Mouse (Mus musculus) frontal cortex, adult 2 months (tissue): Measurements from ENCODE around the gene Mcemp1. TPM values are rescaled to one million over a fixed set of nuclear protein-coding genes. Genes with fewer than 3 reads are reported as not detected.

ENCODE experiments used
- DNase-seq, 2 experiments: peaks; one replicate each; pipeline ENCODE4 v3.0.0; 2022; ENCODE audit warnings: low spot score in 1 of 2; ENCODE audit errors: extremely low spot score in 1 of 2
- polyA plus RNA-seq: library from polyadenylated mRNA; depleted of rRNA; stranded (reverse); fragments of >200 nt; gene quantifications from 2 replicates; pipeline ENCODE4 v1.2.3, GENCODE M21; 2012

The Mcemp1 gene
- polyA plus RNA-seq, 1 experiment: 0.24 TPM

DNA sequence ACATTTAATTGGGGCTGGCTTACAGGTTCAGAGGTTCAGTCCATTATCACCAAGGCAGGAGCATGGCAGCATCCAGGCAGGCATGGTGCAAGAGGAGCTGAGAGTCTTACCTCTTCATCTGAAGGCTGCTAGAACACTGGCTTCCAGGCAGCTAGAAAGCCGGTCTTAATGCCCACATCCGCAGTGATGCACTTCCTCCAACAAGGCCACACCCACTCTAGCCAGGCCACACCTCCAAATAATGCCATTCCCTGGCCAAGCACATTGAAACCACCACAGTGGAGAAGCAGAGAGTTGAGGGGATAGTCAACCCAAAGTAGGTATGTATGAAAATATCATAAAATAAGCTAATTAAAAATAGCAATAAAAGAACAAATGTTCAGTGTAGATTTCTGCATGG, 4.8 kb downstream of the Mcemp1 start:
- no peak for DNase-seq

DNA sequence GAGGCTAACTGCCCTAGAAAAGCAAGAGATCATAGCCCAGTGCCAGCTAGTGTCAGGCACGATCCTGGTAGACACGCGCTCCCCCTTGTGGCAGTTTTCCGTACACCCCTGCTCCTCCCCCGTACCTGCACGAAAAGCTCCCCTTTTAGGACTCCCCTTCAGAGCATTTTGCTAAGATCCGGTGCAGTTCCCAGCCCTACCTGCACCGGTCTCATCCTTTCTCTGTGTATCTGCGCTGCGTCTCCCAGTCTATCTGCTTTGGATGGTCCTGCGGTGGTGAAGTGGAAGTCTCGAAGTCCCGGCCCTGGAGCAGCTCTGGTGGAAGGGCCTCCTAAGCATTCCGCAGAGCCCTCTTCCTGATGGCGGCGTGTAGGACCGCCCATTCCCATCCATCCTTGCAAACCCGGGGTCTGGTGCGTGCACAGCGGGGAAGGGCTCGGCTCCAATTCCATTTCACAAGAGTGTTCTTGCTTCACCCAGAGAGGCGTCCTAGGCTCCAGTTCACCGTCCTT, 6.5 kb downstream of the Mcemp1 start, which contains the start of gene Fcor:
Fcor (minus strand) TSS at position 383 of the 512 bp plus-strand sequence.
- peak; percentile 80 to 95 for DNase-seq

DNA sequence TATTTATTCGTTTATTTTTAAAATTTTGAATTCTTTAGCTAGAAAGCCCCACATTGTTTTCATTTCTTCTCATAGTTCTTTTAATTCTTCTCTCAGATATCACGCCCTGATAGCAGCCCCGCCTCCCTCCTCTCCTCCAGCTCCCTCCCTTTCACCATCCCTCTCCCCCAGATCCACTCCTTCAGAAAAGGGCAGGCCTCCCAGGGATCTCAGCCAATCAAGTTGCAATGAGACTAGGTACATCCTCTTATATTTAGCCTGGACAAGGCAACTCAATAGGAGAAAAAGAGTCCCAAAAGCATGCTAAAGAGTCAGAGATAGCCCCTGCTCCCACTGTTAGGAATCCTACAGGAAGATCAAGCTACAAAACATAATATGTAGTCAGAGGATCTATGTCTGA, 9.1 kb downstream of the Mcemp1 start:
- no peak for DNase-seq

DNA sequence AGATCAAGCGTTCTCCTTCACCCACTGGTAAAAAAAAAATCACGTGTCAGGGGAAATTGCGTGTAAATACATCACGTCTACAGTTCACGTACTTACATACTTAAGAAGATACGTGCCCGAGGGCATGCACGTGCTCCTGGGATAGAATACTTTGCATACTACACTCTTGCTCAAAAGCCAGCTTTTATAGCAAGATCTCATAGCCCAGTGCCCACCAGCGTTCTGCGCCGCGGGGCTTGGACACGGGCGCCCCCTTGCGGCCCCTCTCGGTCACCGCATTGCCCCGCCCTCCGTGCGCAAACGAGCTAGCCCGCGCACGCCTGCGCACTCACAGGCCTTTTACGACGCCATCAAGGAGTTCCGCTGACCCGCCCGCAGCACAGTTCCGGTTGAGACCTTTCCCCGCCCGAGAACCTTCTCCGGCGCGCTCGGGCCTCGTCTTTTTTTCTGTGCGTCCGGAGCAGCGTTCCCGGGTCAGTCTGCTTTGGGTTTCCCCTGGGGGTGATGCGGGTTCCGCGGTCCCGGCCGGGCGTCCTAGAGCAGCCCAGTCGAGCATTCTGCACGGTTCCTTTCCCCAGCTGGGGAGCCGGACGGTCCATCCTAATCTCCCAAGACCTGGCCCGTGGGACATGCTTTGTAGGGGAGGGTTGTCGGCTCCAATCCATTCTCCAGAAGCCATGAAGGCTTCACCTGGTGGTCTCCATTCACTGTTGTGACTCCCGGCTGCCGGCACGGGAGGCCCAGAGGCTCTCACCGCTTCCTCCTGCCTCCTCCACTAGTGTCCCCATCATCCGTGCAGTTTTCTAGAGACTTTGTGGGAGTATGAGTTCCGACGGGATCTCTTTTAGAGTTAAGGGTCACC, 10.8 kb downstream of the Mcemp1 start, which contains the start of gene Trappc5:
Trappc5 (plus strand) TSS at position 169 of the 862 bp plus-strand sequence.
- DNase-seq: peak; percentile 86 to 97

DNA sequence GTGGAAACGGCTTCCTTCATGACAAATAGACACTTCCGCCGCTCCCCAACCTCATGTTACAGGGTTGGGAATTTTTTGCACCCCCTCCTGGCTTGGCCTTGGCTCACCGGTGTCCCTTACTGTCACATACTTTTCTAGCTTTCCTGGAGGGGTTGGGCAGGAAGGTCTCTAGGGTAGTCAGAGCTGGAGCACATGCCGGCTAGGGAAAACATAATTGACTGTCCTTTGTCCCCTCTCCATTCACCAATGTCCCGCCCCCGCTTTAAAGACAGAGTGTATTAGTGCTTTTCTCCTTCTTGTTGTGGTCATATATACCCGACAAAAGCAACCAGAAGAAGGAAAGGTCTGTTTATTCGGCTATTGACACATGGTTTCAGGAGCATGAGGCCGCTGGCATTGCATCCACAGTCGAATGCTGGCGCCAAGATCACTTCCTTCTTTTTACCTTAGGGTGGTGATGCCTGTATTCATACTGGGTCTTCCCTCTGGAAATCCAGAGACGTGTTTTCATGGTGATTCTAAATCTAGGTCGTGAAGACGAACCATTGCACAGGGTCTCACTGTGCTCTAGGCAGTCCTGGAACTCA, 11.5 kb downstream of the Mcemp1 start:
- no peak for DNase-seq

DNA sequence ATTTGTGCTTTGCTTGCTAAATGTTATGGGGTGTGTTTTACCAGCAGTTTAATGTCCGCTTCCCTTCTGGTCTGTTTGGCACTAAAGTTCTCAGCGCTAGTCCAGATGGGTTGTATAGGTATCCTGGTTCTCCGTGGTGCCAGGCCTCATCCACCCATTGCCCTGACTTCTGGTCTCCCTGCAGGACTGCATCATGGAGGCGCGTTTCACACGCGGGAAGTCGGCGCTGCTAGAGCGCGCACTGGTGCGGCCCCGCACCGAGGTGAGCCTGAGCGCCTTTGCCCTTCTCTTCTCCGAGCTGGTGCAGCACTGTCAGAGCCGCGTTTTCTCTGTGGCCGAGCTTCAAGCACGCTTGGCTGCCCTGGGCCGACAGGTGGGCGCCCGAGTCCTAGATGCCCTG, 13.3 kb downstream of the Mcemp1 start:
- DNase-seq: no peak

DNA sequence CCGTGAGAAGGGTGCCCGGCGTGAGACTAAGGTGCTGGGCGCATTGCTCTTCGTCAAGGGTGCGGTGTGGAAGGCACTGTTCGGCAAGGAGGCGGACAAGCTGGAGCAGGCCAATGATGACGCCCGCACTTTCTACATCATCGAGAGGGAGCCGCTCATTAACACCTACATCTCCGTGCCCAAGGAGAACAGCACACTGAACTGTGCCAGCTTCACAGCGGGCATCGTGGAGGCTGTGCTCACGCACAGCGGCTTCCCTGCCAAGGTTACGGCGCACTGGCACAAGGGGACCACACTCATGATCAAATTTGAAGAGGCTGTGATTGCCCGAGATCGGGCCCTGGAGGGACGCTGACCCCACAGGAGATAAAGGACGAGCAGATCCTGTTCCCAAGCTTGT, 13.7 kb downstream of the Mcemp1 start:
- no peak for DNase-seq

DNA sequence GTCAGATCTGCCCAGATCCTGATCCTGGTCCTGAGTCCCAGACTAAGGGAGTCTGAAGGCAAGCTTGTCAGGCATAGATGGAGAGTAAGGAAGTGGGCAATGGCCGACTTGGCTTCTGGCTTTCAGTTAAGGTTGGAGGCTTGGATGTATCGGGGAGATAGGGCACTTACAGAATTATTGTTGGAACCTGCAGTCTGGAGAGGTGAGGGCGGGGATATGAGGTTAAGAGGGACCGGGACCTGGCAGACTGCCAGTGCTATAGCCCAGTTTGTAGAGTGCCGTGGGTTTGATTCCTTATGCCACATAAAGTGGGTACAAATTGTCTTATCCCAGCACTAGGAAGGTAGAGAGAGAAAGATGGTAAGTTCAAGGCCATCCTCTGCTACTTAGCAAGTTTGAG, 14.1 kb downstream of the Mcemp1 start:
- DNase-seq: no peak

DNA sequence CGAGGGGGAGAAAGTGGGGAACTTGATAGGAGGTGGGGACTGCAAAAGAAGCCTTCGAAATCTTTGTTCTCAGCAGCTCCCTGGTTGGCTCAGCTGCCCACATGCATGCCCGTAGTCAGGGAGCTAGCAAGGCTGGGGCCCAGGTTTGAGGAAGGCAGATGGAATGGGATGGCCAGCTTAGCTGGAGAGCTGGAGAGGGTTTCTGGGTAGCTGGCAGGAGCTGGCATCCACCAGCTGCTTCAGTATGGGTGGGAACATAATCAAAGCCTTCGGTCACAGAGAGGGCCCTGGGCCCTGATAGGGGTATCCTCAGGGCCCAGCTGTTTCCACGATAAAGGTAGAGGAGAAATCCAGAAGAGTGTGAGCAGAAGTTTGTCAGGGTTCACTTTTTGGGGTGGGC, 16.9 kb downstream of the Mcemp1 start:
- DNase-seq: no peak

DNA sequence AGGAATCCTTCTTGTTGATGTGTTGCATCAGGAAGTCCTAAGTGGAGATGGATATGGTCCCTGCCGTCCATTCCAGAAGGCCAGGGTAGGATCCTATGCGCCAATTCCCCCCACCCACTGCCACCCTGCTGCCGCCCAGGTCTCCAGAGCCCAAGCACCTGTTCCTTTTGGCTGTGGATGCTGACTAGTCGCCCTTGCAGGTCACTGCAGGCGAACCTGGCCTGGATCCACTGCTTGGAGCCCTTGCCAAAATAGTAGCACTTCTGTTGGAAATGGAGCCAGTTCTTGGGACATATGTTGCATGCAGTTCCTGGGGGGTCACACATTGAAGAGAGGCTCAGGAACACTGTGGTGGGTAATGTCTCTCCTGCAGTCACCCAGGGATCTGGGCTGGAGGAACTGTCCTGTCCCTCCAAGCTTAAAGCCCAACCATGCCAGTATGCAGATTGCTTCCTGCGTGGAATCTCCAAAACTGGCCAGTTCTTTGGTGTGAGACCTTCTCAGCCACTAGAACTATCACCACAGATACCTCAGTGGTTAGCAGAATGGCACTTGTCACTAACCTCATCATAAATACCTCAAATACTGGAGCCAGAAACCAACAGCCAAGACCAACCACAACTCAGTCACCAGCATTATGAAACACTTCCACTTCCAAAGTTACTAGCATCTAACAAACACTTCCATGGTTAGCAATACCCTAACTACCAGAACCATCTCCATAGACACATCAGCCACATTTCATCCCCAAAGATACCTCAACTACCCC, 18.0 kb downstream of the Mcemp1 start:
- DNase-seq: no peak

DNA sequence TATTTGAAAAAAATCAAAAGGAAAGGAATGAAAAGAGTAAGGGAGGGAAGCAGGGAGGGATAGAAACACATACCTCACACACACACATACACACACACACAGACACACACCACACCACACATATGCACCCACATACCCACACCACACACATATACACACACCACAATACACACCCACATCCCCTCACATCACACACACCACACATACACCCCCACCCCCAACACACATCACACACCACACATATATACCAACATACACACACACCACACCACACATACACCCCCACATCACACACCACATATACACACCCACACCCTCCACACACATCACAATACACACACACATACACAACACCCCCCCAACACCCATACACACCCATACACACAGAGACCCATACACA, 19.0 kb downstream of the Mcemp1 start:
- no peak for DNase-seq

DNA sequence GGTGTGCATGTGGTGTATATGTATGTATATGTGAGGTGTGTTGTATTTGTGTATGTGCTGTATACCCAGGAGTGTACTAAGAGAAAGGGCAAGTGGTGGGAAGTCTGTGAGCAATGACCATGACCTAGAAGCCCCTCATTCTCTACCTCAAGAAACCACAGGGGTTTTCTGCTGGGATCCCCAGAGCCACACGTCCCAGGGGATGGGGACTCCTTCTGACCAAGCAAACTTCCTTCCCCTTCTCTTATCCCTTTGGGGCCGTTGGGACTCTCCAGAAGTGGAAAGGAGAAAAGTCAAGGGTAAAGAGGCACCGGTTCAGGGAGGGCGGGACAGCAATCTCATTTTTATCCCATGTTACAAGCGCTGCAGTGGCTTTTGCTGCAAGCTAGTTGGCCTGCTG, 19.9 kb downstream of the Mcemp1 start:
- no peak for DNase-seq

DNA sequence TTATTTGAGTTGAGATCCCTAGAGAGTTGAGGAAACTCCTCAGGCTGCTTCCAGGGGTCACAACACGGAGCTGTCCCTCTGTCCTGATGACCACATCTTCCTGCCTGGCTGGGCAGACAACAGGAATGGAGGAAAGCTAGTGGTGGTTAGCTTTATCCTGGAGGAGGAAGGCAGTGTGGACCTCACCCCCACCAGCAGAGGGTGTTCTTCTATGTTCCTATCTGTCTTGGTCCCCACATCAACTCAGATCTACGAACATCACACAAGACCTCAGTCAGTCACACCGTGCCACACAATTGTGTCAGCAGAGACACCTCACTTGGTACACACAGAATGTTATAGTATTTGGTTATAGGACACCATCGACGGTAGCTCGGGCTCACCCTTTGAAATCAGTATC, 22.0 kb downstream of the Mcemp1 start:
- no peak for DNase-seq

DNA sequence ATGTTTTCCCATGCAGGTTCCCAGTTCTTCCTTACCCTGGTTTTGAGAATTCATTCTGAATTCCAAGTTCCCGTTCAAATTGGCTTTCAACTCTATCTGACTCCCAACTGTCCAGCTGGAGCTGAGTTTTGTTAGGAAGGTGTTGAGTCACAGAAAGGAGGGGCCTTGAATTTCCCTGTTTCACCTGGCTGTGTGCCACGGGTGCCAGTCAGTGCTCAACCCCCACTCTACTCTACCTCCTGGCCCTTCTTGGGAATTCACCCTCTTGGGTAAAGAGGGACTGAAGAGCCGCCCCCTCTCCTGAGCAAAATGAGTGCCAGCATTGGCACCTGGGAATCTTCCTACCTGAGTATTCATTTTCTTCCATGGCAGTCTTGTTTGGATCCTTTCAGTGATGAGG, 25.2 kb downstream of the Mcemp1 start:
- DNase-seq: no peak

DNA sequence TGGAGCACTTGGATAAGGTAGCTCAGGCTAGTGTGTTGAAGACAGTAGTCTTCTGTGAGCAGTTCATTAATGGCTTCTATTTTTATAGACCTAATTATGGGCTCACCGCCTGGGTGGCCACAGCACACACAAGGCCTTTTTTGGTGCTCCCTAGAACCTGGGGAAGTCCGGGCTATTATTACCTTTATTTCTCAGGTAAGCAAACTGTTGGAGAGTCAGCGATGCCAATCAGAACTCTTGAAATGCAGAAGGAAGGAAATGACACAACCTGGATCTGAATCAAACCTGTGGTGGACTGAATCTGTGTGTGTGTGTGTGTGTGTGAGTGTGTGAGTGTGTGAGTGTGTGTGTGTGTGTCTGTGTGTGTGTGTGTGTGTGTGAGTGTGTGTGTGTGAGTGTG, 28.6 kb downstream of the Mcemp1 start, which contains the start of gene Fcer2a:
Fcer2a (minus strand) TSS at position 55 of the 400 bp plus-strand sequence.
- no peak for DNase-seq

DNA sequence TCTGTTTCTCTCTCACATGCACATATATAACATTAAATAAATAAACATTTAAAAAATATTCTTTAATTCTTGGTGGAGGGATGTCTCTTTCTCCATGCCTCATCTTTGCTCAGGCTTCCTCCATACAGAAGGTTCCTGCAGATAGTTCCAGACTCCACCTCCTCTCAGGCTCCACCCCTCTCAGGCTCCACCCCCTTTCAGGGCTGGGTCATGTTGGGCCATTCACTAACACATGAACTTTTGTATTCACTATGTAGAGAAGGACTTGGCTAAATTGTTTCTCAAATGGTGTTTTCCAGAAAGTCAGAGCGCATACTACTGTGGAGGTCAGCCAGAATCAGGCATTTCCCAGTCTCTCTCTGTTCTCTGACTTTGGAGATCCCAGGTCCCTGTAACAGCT, 35.9 kb downstream of the Mcemp1 start:
- DNase-seq: no peak

DNA sequence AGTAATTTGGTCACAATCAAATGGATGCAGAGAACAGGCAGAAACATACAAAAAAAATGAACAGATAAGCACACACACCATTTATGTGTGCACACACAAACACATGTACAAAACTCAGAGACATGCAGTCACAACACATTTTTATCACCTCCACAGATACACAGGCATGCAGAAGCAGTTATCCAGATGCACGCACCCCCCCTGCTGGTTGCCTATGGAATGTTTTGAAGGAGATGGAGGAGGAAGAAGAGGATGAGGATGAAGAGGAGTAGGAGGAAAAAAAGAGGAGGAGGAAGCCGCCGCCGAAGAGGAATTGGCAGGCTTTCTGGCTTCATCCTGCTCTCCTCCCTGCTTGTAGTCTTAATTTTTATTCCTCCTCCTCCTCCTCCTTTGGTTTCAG, 40.2 kb downstream of the Mcemp1 start:
- peak in 1 of 2 experiments; percentile 57 for DNase-seq

DNA sequence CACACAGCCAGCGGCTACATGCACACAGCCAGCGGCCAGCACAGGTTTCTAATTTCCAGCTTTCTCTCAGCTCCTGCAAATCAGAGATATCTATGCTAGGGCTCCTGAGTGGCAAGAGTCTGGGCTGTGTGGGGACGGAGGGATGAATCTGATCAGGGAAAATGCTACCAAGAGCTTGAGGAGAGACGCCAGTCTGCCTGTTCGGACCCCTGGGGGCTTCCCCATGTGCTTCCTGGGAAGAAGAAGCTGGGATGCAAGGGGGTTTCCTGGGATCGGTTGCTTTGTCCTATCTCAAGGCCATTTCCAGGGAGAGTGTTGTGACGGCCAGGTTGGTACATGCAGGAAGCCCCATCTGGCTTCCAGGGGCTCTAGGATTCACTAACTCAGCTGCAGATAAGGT, 42.1 kb downstream of the Mcemp1 start:
- DNase-seq: no peak

DNA sequence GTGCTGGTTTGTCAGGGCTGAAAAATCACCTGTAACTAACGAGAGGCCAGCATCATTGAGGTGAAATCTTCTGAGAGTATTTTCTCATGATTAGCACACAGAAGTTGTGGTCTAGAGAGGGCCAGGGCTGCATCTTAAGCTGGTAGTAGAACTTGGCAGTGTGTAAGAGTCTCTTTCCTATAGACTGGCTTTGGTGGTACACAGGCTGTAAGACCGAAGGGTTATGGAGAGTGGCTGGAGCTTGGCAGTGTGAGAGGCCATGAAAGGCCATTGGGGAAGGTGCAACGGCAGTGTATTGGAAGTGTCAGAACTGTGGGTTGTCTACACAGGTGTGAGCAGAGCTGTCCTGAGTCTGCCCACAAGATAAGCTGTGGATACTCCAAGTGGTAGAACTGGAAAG, 44.8 kb downstream of the Mcemp1 start:
- DNase-seq: no peak

DNA sequence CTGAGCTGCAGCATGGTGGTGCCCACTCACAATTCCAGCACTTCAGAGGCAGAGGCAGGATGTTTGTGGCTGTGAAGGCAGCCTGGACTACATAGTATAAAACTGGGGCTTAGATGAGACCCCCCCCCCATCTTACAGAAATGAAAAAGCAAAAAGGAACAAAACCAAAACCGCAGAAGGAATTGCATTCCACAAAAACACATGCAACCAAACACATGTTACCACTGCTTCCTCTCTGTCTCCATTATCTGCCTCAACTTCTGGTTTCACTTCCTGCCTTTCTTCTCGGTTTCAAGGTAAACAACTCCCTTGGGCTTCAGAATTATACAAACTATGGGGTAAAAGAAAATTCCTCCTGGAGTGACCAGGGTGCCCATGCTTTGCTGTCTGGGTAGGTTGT, 46.1 kb downstream of the Mcemp1 start:
- DNase-seq: no peak

DNA sequence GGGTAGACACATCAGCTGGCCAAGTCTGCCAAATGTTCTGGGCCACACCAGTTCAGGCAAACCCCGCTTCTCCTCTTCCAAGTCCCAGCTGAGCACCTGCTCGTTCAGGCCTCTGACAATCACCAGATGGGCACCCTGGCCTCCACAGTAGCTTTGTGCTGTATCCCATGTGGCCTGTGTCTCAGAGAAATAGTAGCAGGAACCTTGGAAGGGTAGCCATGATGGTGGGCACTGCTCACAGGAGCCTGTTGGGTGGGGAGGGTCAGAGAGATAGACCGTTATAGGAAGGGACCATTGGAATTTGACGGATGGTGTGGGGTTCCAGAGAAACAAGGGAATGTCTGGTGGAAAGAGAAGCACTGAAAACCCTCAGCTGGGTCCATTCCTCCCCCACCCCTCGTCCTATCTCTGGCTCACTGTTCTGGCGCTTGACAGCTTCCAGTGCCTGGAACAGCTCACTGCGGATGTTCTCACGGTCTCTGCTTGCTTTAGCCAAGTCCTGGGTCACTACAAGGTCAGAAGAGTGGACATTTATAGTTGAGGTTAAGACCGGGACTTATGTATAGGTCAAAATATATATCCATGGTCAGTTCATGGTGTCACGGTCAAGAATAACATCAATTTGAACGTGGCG, 51.9 kb downstream of the Mcemp1 start:
- no peak for DNase-seq
